Comparison of ENCODE assay signal across 9 mouse cellular contexts in genomic region chr7:16629598-16630296, GRCm38 (mm10). TPM values are rescaled to one million over a fixed set of nuclear protein-coding genes. Genes with fewer than 3 reads are reported as not detected.
A peak's percentile ranks its signal among the peaks of the same experiment; 100 is the strongest.
DNase-seq lines count a peak whose midpoint lies in the region; ATAC-seq and TF ChIP-seq lines count a peak whose summit lies in the region.
"Had no signal": no experiment of that assay in that cellular context is flagged by ENCODE, and none has a peak within 500 bp of the region (broad histone marks: within the 10 kb centered on the region; RNA-seq: fewer than 3 reads in every experiment).

No protein-coding gene starts in this region.

- H3K9me3 ChIP-seq in heart, postnatal 0 days (replicated peaks; ENCODE audit: control insufficient read depth, low read length) = no peaks in the 10 kb centered on the region
- H3K9me3 ChIP-seq in ES-Bruce4 (replicated peaks; ENCODE audit: control insufficient read depth, insufficient read depth, low read length, poor library complexity, severe bottlenecking) = no peaks in the 10 kb centered on the region
- no peaks in the 10 kb centered on the region for H3K9me3 ChIP-seq in hindbrain, embryonic 11.5 days (ENCODE audit: control insufficient read depth, low read length)
- H3K9me3 ChIP-seq in limb, embryonic 11.5 days (ENCODE audit: control insufficient read depth, low read length) = no peaks in the 10 kb centered on the region
- H3K9me3 ChIP-seq: limb, embryonic 12.5 days had no signal

- H3K9ac ChIP-seq in heart, postnatal 0 days (replicated peaks; ENCODE audit: low read depth, low read length) = no peak overlapping the region
- no peak overlapping the region for H3K9ac ChIP-seq in ES-Bruce4 (ENCODE audit: low read depth, poor library complexity, severe bottlenecking)
- H3K9ac ChIP-seq in hindbrain, embryonic 11.5 days (ENCODE audit: low read depth, low read length) = no peak overlapping the region
- no peak overlapping the region for H3K9ac ChIP-seq in limb, embryonic 11.5 days (ENCODE audit: low read length)
- H3K9ac ChIP-seq: limb, embryonic 12.5 days had no signal

- no peaks in the 10 kb centered on the region; the same call in 1 of the 2 replicates for H3K4me1 ChIP-seq in heart, postnatal 0 days (ENCODE audit: control insufficient read depth, insufficient read depth)
- H3K4me1 ChIP-seq in ES-Bruce4 (ENCODE audit: control insufficient read depth, insufficient read depth, low read length) = no peaks in the 10 kb centered on the region
- no peaks in the 10 kb centered on the region for H3K4me1 ChIP-seq in hindbrain, embryonic 11.5 days (replicated peaks; ENCODE audit: control insufficient read depth, insufficient read depth, low read length)
- H3K4me1 ChIP-seq in limb, embryonic 11.5 days (ENCODE audit: control insufficient read depth, insufficient read depth, low read length) = no peaks in the 10 kb centered on the region
- H3K4me1 ChIP-seq: limb, embryonic 12.5 days had no signal

- TF ChIP-seq EP300 in heart, postnatal 0 days (IDR thresholded peaks at IDR 0.05; ENCODE audit: low read depth) = no peak
- no peak for TF ChIP-seq EP300 in ES-Bruce4 (IDR thresholded peaks at IDR 0.05; ENCODE audit: insufficient read depth, low read depth, low read length)

- no peaks in the 10 kb centered on the region for H3K36me3 ChIP-seq in heart, postnatal 0 days (replicated peaks; ENCODE audit: control insufficient read depth, insufficient read depth, low read length)
- H3K36me3 ChIP-seq in ES-Bruce4 (ENCODE audit: control insufficient read depth, insufficient read depth, low read length, poor library complexity, severe bottlenecking) = no peaks in the 10 kb centered on the region
- no peaks in the 10 kb centered on the region for H3K36me3 ChIP-seq in hindbrain, embryonic 11.5 days (ENCODE audit: control insufficient read depth, insufficient read depth, low read length)
- H3K36me3 ChIP-seq in limb, embryonic 11.5 days (ENCODE audit: control insufficient read depth, insufficient read depth, low read length) = no peaks in the 10 kb centered on the region
- H3K36me3 ChIP-seq: limb, embryonic 12.5 days had no signal

- ATAC-seq in heart, postnatal 0 days (ENCODE audit: insufficient read depth, low read depth) = no peak
- ATAC-seq in hindbrain, embryonic 11.5 days (ENCODE audit: low FRiP score) = no peak
- ATAC-seq in limb, embryonic 11.5 days (ENCODE audit: insufficient number of reproducible peaks, low FRiP score, low TSS enrichment, low read depth) = 0 out of 2 replicates have a peak, but pooled peaks have one; percentile 66

- no peak overlapping the region for H3K4me3 ChIP-seq in heart, postnatal 0 days (ENCODE audit: low read depth, low read length)
- H3K4me3 ChIP-seq in ES-Bruce4 (ENCODE audit: low read depth, low read length) = no peak overlapping the region
- H3K4me3 ChIP-seq in hindbrain, embryonic 11.5 days (ENCODE audit: low read depth, low read length) = no peak overlapping the region
- H3K4me3 ChIP-seq in limb, embryonic 11.5 days (ENCODE audit: low read depth, low read length) = no peak overlapping the region
- H3K4me3 ChIP-seq: limb, embryonic 12.5 days had no signal

- no peak overlapping the region for H3K4me2 ChIP-seq in heart, postnatal 0 days (ENCODE audit: low read depth, low read length)
- H3K4me2 ChIP-seq in hindbrain, embryonic 11.5 days (replicated peaks; ENCODE audit: low read depth, low read length) = no peak overlapping the region
- no peak overlapping the region for H3K4me2 ChIP-seq in limb, embryonic 11.5 days (ENCODE audit: low read depth, severe bottlenecking)
- H3K4me2 ChIP-seq: limb, embryonic 12.5 days had no signal

- H3K27ac ChIP-seq in heart, postnatal 0 days (ENCODE audit: low read depth) = no peak overlapping the region
- H3K27ac ChIP-seq in ES-Bruce4 (ENCODE audit: insufficient read depth, low read length) = no peak overlapping the region
- no peak overlapping the region for H3K27ac ChIP-seq in hindbrain, embryonic 11.5 days (ENCODE audit: low read depth, low read length)
- no peak overlapping the region for H3K27ac ChIP-seq in limb, embryonic 11.5 days (replicated peaks; ENCODE audit: low read depth, low read length)
- H3K27ac ChIP-seq: limb, embryonic 12.5 days had no signal

- peak; percentile 43 for DNase-seq in heart, postnatal 0 days (ENCODE audit: low spot score)
- DNase-seq in heart, adult 9 months (ENCODE audit: low spot score in 2 of 2) = no peak
- DNase-seq in cerebellum, adult 9-11 months = peak; percentile 46
- peak; percentile 70 for DNase-seq in hindbrain, embryonic 11.5 days (ENCODE audit: low spot score)
- peak; percentile 78 for DNase-seq in limb, embryonic 11.5 days (ENCODE audit: low spot score)
- peak; percentile 88 for DNase-seq in naive thymus-derived CD4-positive, alpha-beta T cell, adult 2 months (ENCODE audit: low read depth)
- peak; percentile 51 for DNase-seq in yolk sac, embryonic 10.5 days (ENCODE audit: low spot score)

- TF ChIP-seq CTCF in heart, postnatal 0 days (IDR thresholded peaks at IDR 0.05; ENCODE audit: low read depth) = peak; percentile 91
- TF ChIP-seq CTCF in ES-Bruce4 (IDR thresholded peaks at IDR 0.05; ENCODE audit: low read depth, low read length) = peak; percentile 68

- no peaks in the 10 kb centered on the region for H3K27me3 ChIP-seq in heart, postnatal 0 days (ENCODE audit: control insufficient read depth, insufficient read depth, low read length)
- H3K27me3 ChIP-seq in ES-Bruce4 (ENCODE audit: control insufficient read depth, insufficient read depth, low read length, poor library complexity, severe bottlenecking) = no peaks in the 10 kb centered on the region
- H3K27me3 ChIP-seq in hindbrain, embryonic 11.5 days (ENCODE audit: control insufficient read depth, insufficient read depth, low read length) = no peaks in the 10 kb centered on the region
- H3K27me3 ChIP-seq in limb, embryonic 11.5 days (ENCODE audit: control insufficient read depth, insufficient read depth, low read length) = no peaks in the 10 kb centered on the region

- no peak for TF ChIP-seq POLR2A in ES-Bruce4 (IDR thresholded peaks at IDR 0.05; ENCODE audit: insufficient read depth, low read length)

- WGBS in heart, postnatal 0 days = 10% methylated on average over 10 of the region's 10 CpGs
- 19% methylated on average over 10 of the region's 10 CpGs for WGBS in hindbrain, embryonic 11.5 days
- 17% methylated on average over 10 of the region's 10 CpGs for WGBS in limb, embryonic 11.5 days

RNA-seq across cellular contexts. Expression of gene Arhgap35, which starts 15.0 kb away (rescaled TPM):
- 57.5 and 67.6 TPM in 2 replicates for total RNA-seq in heart, postnatal 0 days (2014; rRNA removed; ENCODE audit: low replicate concordance)
- polyA plus RNA-seq in heart, postnatal 0 days (2015; fragmentation: Nextera tagmentation; extraction: Ambion mirVana) = 9.7 and 10.0 TPM in 2 replicates
- 47.9 and 48.5 TPM in 2 replicates for polyA plus RNA-seq in ES-Bruce4 (2011; ENCODE audit: insufficient read depth, insufficient read length, low read depth, missing spikeins)
- polyA plus RNA-seq in hindbrain, embryonic 11.5 days (2014; fragmentation: Nextera tagmentation; extraction: Ambion mirVana) = 31.8 and 37.6 TPM in 2 replicates
- 31.0 and 36.5 TPM in 2 replicates for polyA plus RNA-seq in limb, embryonic 11.5 days (2014; fragmentation: Nextera tagmentation; extraction: Ambion mirVana)

RNA-seq across cellular contexts. Expression of gene Ceacam15, which starts 45.8 kb away (rescaled TPM):
- 0.19 and 1.6 TPM in 2 replicates for total RNA-seq in heart, postnatal 0 days (2014; rRNA removed; ENCODE audit: low replicate concordance)
- 1.5 and 2.5 TPM in 2 replicates for polyA plus RNA-seq in heart, postnatal 0 days (2015; fragmentation: Nextera tagmentation; extraction: Ambion mirVana)
- polyA plus RNA-seq in ES-Bruce4 (2011; ENCODE audit: insufficient read depth, insufficient read length, low read depth, missing spikeins) = not detected in 2 replicates
- polyA plus RNA-seq in hindbrain, embryonic 11.5 days (2014; fragmentation: Nextera tagmentation; extraction: Ambion mirVana) = not detected in 2 replicates
- not detected in 2 replicates for polyA plus RNA-seq in limb, embryonic 11.5 days (2014; fragmentation: Nextera tagmentation; extraction: Ambion mirVana)
- polyA plus RNA-seq: limb, embryonic 12.5 days had no signal

Comparison
In these comparisons a context has a peak if more than half of its experiments do, and no peak if none do; other contexts are left out.
1. DNase-seq: peak in heart, postnatal 0 days (single experiment), cerebellum, adult 9-11 months (single experiment), hindbrain, embryonic 11.5 days (single experiment), limb, embryonic 11.5 days (single experiment), naive thymus-derived CD4-positive, alpha-beta T cell, adult 2 months (single experiment) and yolk sac, embryonic 10.5 days (single experiment); none in heart, adult 9 months (0 of 2).